Mouse (Mus musculus): ENCODE measurements at regions not wholly inside any gene's neighbourhood (a gene's known extent, or its start where the extent isn't known, plus 50 kb on each side); places are given as distances from the start of the nearest gene placed in this dataset.

DNA sequence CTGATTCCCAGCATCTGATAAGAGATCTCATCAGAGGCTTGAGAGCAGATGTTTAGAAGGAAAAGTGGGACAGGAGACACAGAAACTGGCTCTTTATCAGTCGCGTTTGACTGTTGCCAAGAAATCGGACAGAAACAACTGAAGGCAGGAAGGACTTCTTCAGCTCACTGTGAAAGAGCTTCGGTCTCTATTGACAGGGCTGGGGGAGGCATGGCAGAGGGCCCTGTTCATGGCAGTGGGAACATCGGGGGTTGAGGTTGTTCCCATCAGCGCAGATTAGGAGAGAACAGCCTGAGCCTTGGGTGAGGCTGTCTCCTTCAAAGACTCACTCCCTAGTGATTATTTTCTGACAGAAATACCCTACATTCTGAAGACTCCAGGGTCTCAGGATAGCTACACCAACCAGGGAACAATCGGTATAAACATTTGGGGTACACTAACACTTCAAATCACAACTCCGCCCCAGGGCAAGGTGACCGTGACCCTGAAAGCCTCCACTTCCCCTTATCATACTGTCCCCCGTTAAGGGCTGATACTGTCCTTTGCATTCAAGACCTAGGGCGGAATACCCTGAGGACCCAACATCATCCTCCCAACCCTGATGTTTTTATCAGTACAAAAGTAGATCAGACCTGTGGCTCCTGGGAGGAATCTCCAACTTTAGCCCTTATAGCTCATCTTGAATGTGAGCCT, 144.8 kb upstream of the Eci2 start:
- 80% methylated on average over 11 of the region's 11 CpGs for WGBS
- DNase-seq (ENCODE audit: low read depth in 1 of 2, low spot score in 2 of 2) = no peak
- H3K4me1 ChIP-seq (ENCODE audit: control insufficient read depth, insufficient read depth, insufficient read length) = no peaks in the 10 kb centered on the region; the same call in 1 of the 2 replicates
- no peaks in the 10 kb centered on the region for H3K27me3 ChIP-seq (ENCODE audit: control insufficient read depth, insufficient read depth, low read length)
- H3K36me3 ChIP-seq (ENCODE audit: control insufficient read depth, insufficient read depth, low read length) = no peaks in the 10 kb centered on the region
- TF ChIP-seq POLR2A (IDR thresholded peaks at IDR 0.05; ENCODE audit: low read depth, low read length) = no peak
- TF ChIP-seq CTCF (IDR thresholded peaks at IDR 0.05; ENCODE audit: extremely low read depth, insufficient read depth, insufficient read length, insufficient replicate concordance) = no peak
- H3K4me3 ChIP-seq (ENCODE audit: extremely low read depth, insufficient read depth, insufficient read length) = no peak overlapping the region
- H3K27ac ChIP-seq (ENCODE audit: insufficient read depth, low read length) = no peak overlapping the region

DNA sequence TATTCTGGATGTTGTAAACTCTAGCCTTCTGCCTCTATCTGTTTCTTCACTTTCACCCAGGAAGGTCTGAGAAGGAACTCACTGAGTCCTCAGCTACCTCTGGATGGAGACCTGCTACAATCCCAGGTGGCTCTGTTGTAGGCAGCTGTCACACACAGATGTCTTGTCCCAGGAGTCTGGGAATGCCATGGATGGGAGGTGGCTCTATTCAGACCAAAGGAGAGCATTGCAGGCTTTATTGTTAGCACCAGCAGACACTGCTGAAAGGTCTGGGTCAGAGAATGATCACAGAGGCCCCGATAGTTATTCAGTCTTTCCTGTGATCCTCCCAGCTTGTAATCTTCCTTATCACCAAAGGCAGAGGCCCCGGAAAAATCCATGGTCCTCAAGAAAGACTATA, 146.6 kb upstream of the Eci2 start:
- Histone ChIP-seq H3K27me3 (ENCODE audit: control insufficient read depth, insufficient read depth, low read length) (no peaks in the 10 kb centered on the region), H3K27ac (ENCODE audit: insufficient read depth, low read length) (no peak overlapping the region), H3K36me3 (ENCODE audit: control insufficient read depth, insufficient read depth, low read length) (no peaks in the 10 kb centered on the region), H3K4me3 (ENCODE audit: extremely low read depth, insufficient read depth, insufficient read length) (no peak overlapping the region), H3K4me1 (ENCODE audit: control insufficient read depth, insufficient read depth, insufficient read length) (peaks cover 3% of the 10 kb centered on the region)
- no peak for DNase-seq (ENCODE audit: low read depth in 1 of 2, low spot score in 2 of 2)
- 91% methylated on average over 2 of the region's 2 CpGs for WGBS
- TF ChIP-seq POLR2A (IDR thresholded peaks at IDR 0.05; ENCODE audit: low read depth, low read length) (no peak), CTCF (IDR thresholded peaks at IDR 0.05; ENCODE audit: extremely low read depth, insufficient read depth, insufficient read length, insufficient replicate concordance) (no peak)

DNA sequence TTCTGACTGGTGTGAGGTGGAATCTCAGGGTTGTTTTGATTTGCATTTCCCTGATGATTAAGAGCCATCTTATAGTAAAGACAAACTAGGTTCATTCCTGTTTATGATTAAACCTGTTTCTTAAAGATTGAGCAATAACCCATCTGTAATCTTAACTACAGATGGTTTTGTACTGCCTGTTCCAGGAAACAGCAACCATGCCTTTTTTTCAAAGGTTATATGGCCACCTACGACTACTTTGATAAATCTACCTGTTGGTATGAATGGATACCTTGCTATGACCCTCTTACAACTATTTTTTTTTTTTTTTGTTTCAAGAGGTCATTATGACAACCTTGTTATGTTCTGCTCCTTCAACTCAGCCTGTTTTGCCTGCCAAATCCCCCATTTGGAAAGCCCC, 148.7 kb upstream of the Eci2 start:
- H3K27ac ChIP-seq (ENCODE audit: insufficient read depth, low read length) = no peak overlapping the region
- no peaks in the 10 kb centered on the region for H3K27me3 ChIP-seq (ENCODE audit: control insufficient read depth, insufficient read depth, low read length)
- H3K4me1 ChIP-seq (ENCODE audit: control insufficient read depth, insufficient read depth, insufficient read length) = peaks cover 8% of the 10 kb centered on the region
- no peak overlapping the region for H3K4me3 ChIP-seq (ENCODE audit: extremely low read depth, insufficient read depth, insufficient read length)
- TF ChIP-seq POLR2A (IDR thresholded peaks at IDR 0.05; ENCODE audit: low read depth, low read length) (no peak), CTCF (IDR thresholded peaks at IDR 0.05; ENCODE audit: extremely low read depth, insufficient read depth, insufficient read length, insufficient replicate concordance) (no peak)
- H3K36me3 ChIP-seq (ENCODE audit: control insufficient read depth, insufficient read depth, low read length) = no peaks in the 10 kb centered on the region
- DNase-seq (ENCODE audit: low read depth in 1 of 2, low spot score in 2 of 2) = no peak
- WGBS = 75% methylated on average over 1 of the region's 1 CpGs

DNA sequence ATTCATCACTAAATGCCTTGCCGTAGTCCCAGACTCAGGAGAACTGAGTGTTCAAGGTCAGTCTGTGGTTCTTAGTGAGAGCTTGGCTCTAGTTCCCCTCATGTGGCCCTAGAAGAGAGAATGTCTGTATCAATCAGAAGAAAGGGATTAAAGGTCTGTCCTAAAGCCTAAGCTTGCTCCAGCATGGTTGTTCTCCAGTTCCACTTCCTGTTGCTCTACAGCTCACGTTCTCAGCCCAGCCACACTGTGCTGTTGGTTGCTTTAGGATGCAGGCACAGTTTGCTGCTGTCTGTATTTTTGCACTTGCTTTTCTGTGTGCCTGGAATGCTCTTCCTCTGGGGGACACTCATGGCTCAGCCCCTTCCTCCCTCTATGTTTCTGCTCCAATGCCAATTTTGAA, 150.4 kb upstream of the Eci2 start:
- no peak overlapping the region for H3K27ac ChIP-seq (ENCODE audit: insufficient read depth, low read length)
- peaks cover 8% of the 10 kb centered on the region for H3K4me1 ChIP-seq (ENCODE audit: control insufficient read depth, insufficient read depth, insufficient read length)
- no peak for TF ChIP-seq POLR2A (IDR thresholded peaks at IDR 0.05; ENCODE audit: low read depth, low read length)
- TF ChIP-seq CTCF (IDR thresholded peaks at IDR 0.05; ENCODE audit: extremely low read depth, insufficient read depth, insufficient read length, insufficient replicate concordance) = no peak
- H3K27me3 ChIP-seq (ENCODE audit: control insufficient read depth, insufficient read depth, low read length) = no peaks in the 10 kb centered on the region
- 48% methylated on average over 2 of the region's 2 CpGs for WGBS
- no peak overlapping the region for H3K4me3 ChIP-seq (ENCODE audit: extremely low read depth, insufficient read depth, insufficient read length)
- no peaks in the 10 kb centered on the region for H3K36me3 ChIP-seq (ENCODE audit: control insufficient read depth, insufficient read depth, low read length)
- no peak for DNase-seq (ENCODE audit: low read depth in 1 of 2, low spot score in 2 of 2)

DNA sequence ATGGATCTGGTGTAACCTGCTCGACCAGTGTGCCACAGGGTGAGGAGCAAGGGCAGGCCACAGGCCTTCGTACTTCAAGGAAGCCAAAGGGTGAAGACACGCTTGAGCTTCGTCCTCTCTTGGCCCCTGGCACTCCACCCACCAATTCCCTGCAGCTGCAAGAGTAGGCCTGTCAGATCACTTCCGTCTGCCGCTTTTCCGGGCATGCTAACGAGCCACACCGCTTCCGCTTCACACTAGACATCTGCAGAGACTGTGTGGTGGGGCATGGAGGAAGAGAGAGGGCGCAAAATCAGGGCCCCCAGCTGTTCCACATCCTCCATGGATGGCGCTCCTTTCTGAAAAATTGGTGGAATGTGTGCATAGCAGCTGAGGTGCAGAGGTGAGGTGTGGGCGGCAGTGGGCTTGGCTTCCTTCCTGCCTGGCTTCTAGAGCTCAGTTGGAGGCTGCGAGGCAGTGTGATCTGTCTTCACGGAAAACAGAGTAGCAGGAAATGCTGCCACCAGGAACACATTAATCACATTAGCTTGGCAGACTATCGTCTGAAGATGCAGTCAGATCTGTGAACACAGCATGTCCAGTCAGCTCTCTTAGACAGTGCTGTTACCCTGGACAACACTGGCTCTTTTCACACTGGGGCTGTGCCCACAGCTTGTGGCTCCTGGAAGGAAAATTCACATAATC, 162.3 kb upstream of the Eci2 start:
- Histone ChIP-seq H3K27ac (ENCODE audit: insufficient read depth, low read length) (peak overlapping the region; percentile 80), H3K4me1 (ENCODE audit: control insufficient read depth, insufficient read depth, insufficient read length) (peaks cover 6% of the 10 kb centered on the region; the same call in 1 of the 2 replicates), H3K36me3 (ENCODE audit: control insufficient read depth, insufficient read depth, low read length) (no peaks in the 10 kb centered on the region), H3K27me3 (ENCODE audit: control insufficient read depth, insufficient read depth, low read length) (no peaks in the 10 kb centered on the region), H3K4me3 (ENCODE audit: extremely low read depth, insufficient read depth, insufficient read length) (peak overlapping the region; percentile 63)
- WGBS = 3% methylated on average over 16 of the region's 16 CpGs
- peak; percentile 16; the same call in 1 of the 2 replicates for TF ChIP-seq POLR2A (IDR thresholded peaks at IDR 0.05; ENCODE audit: low read depth, low read length)
- no peak for TF ChIP-seq CTCF (IDR thresholded peaks at IDR 0.05; ENCODE audit: extremely low read depth, insufficient read depth, insufficient read length, insufficient replicate concordance)
- peak; percentile 51 to 78 for DNase-seq (ENCODE audit: low read depth in 1 of 2, low spot score in 2 of 2)

DNA sequence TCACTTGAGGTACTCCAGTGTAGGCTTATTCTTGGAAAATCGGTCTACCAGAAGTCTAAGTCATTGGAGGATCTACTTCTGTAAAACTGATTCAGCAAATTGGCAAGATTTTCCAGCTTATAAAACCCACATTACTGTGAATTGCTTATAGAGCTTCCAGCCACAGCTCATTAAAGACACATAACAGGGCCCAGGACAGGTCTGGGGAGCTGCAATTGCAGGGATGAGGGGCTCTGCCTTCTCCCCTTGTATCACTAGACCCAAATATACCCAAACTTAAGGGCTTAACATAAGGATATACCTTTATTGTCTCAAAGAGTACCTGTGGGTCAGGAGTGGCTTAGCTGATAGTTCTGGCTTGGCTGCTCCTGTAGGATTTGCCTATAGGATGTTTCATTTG, 175.2 kb upstream of the Eci2 start:
- H3K4me1 ChIP-seq (ENCODE audit: control insufficient read depth, insufficient read depth, insufficient read length) = peaks cover 4% of the 10 kb centered on the region; the same call in 1 of the 2 replicates
- no peaks in the 10 kb centered on the region for H3K27me3 ChIP-seq (ENCODE audit: control insufficient read depth, insufficient read depth, low read length)
- H3K36me3 ChIP-seq (ENCODE audit: control insufficient read depth, insufficient read depth, low read length) = no peaks in the 10 kb centered on the region
- no peak overlapping the region for H3K27ac ChIP-seq (ENCODE audit: insufficient read depth, low read length)
- no peak overlapping the region for H3K4me3 ChIP-seq (ENCODE audit: extremely low read depth, insufficient read depth, insufficient read length)
- DNase-seq (ENCODE audit: low read depth in 1 of 2, low spot score in 2 of 2) = no peak
- 85% methylated on average over 1 of the region's 1 CpGs for WGBS
- TF ChIP-seq CTCF (IDR thresholded peaks at IDR 0.05; ENCODE audit: extremely low read depth, insufficient read depth, insufficient read length, insufficient replicate concordance) = no peak

DNA sequence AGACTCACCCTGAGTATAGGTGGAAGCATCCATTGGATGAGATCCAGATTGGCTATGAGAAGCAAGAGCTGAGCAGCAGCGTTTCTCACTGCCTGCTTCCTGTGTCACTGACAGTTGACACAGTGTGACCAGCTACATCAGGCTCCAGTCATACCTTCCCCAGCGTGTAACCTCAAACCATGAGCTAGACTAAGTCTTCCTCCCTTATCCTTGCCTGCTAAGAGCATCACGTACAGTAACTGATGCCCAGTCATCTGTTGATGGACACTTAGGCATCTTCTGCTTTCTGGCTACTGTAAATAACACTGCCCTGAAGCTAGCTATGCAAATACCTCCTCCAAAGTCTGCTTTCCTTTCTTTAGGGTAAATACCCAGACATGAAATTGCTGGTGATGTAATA, 181.4 kb upstream of the Eci2 start:
- H3K36me3 ChIP-seq (ENCODE audit: control insufficient read depth, insufficient read depth, low read length) = no peaks in the 10 kb centered on the region
- peaks cover 14% of the 10 kb centered on the region for H3K4me1 ChIP-seq (ENCODE audit: control insufficient read depth, insufficient read depth, insufficient read length)
- H3K27me3 ChIP-seq (ENCODE audit: control insufficient read depth, insufficient read depth, low read length) = no peaks in the 10 kb centered on the region
- DNase-seq (ENCODE audit: low read depth in 1 of 2, low spot score in 2 of 2) = no peak
- TF ChIP-seq POLR2A (IDR thresholded peaks at IDR 0.05; ENCODE audit: low read depth, low read length) (no peak), CTCF (IDR thresholded peaks at IDR 0.05; ENCODE audit: extremely low read depth, insufficient read depth, insufficient read length, insufficient replicate concordance) (no peak)
- no peak overlapping the region for H3K4me3 ChIP-seq (ENCODE audit: extremely low read depth, insufficient read depth, insufficient read length)
- no peak overlapping the region for H3K27ac ChIP-seq (ENCODE audit: insufficient read depth, low read length)
- 24% methylated on average over 3 of the region's 3 CpGs for WGBS

All from spleen, adult 2 months (tissue).